Mouse (Mus musculus): ENCODE measurements around the gene Foxa1. TPM values are rescaled to one million over a fixed set of nuclear protein-coding genes. Genes with fewer than 3 reads are reported as not detected.

Gene Foxa1
- polyA plus RNA-seq, 2 experiments from 2014 or later: not detected

- ATAC-seq: no peak
Observed at GRCm38 (mm10) chr12:57539551-57539985, 7.1 kb downstream of the Foxa1 start.

GRCm38 (mm10) chr12:57538588-57539550, 7.8 kb downstream of the Foxa1 start:
- ATAC-seq: no peak

GRCm38 (mm10) chr12:57537791-57538587, 8.7 kb downstream of the Foxa1 start:
- no peak for ATAC-seq

- ATAC-seq: no peak
Observed at GRCm38 (mm10) chr12:57536909-57537670, 9.6 kb downstream of the Foxa1 start.

- no peak for ATAC-seq
Observed at GRCm38 (mm10) chr12:57536056-57536908, 10.4 kb downstream of the Foxa1 start.

GRCm38 (mm10) chr12:57534879-57535611, 11.7 kb downstream of the Foxa1 start:
- no peak for ATAC-seq

- ATAC-seq: no peak
Observed at GRCm38 (mm10) chr12:57534517-57534878, 12.2 kb downstream of the Foxa1 start.

GRCm38 (mm10) chr12:57530474-57530873, 16.2 kb downstream of the Foxa1 start:
- no peak for ATAC-seq

- ATAC-seq: no peak
Observed at GRCm38 (mm10) chr12:57528335-57528734, 18.4 kb downstream of the Foxa1 start.

- ATAC-seq: no peak
Observed at GRCm38 (mm10) chr12:57515702-57516377, 30.9 kb downstream of the Foxa1 start.

- ATAC-seq: no peak
Observed at GRCm38 (mm10) chr12:57514552-57514951, 32.2 kb downstream of the Foxa1 start.

GRCm38 (mm10) chr12:57511560-57511959, 35.2 kb downstream of the Foxa1 start:
- no peak for ATAC-seq

- ATAC-seq: no peak
Observed at GRCm38 (mm10) chr12:57511127-57511526, 35.6 kb downstream of the Foxa1 start.

GRCm38 (mm10) chr12:57509726-57510125, 37.0 kb downstream of the Foxa1 start:
- ATAC-seq: no peak

GRCm38 (mm10) chr12:57508938-57509337, 37.8 kb downstream of the Foxa1 start:
- ATAC-seq: no peak

- no peak for ATAC-seq
Observed at GRCm38 (mm10) chr12:57505329-57505728, 41.4 kb downstream of the Foxa1 start.

GRCm38 (mm10) chr12:57500246-57500645, 46.5 kb downstream of the Foxa1 start:
- no peak for ATAC-seq

GRCm38 (mm10) chr12:57496347-57497119, 50.2 kb downstream of the Foxa1 start:
- ATAC-seq: no peak

Data from activated CD4-positive, CD25-positive, alpha-beta regulatory T cell, adult 4 months (primary cell).